Mouse (Mus musculus) spleen, adult 2 months (tissue): ENCODE measurements around the gene Efcab9.

Source experiments
- CTCF ChIP-seq: fragments of 200-500 bp; IDR thresholded peaks from 2 replicates; pipeline ENCODE4 v1.5.1; 2011; ENCODE audit warnings: mild to moderate bottlenecking, inconsistent platforms; ENCODE audit not compliant: insufficient read depth, insufficient read length, insufficient replicate concordance; ENCODE audit errors: extremely low read depth
- POLR2A ChIP-seq: fragments of 200-500 bp; IDR thresholded peaks from 2 replicates; pipeline ENCODE4 v1.6.1; 2011; ENCODE audit warnings: low read depth, low read length, inconsistent platforms

DNA sequence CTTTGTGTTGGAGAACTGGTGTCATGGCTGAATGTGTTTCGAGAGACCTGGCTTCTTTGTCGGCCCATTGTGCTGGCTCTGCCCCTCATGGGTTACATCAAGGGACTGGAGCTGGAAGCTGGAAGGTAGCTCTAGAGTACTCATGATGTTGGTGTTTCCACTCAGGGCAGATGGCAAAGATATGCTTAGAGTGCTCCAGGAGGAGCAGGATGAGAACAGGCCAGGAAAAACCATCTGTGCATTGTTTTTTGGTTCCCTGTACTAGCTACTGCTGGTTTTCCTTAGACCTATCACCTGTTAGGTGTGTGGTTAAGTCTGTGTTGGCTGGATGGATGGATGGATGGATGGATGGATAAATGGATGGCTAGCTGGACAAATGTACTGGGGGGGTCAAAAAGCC is 41.8 kb upstream of the Efcab9 start:
- TF ChIP-seq CTCF (no peak), POLR2A (no peak)
